Mouse (Mus musculus): ENCODE results near the gene Chn2. TPM values are rescaled to one million over a fixed set of nuclear protein-coding genes. Genes with fewer than 3 reads are reported as not detected.

Chn2 gene
- total RNA-seq, 1 experiment from 2014 or later: 11.7 TPM

- ATAC-seq (replicated peaks; ENCODE audit: low read depth, poor library complexity, severe bottlenecking): no peak
Observed at GRCm38 (mm10) chr6:54113338-54113737, 74.0 kb downstream of the Chn2 start.

GRCm38 (mm10) chr6:54114412-54114811 is 75.1 kb downstream of the Chn2 start:
- ATAC-seq (replicated peaks; ENCODE audit: low read depth, poor library complexity, severe bottlenecking): no peak

DNA sequence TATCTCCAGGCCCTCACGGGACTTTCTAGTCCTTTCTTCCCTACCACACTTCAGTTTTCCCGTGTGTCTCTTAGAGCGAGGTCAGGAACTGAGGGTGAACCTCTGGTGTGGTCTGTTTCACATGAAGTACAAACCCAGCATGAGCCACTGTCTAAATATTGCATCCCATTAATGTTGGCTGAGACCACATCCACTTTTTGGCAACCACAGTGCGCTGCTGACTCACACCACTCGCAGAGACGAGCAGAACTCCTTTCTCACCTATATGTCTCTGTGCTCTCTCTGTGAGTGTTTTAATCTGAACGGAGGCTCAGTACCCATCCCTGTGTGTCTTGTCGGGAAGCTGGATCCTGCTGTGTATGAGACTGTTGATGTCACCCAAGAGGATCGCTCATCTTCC is 76.9 kb downstream of the Chn2 start:
- ATAC-seq (replicated peaks; ENCODE audit: low read depth, poor library complexity, severe bottlenecking): peak; percentile 62

GRCm38 (mm10) chr6:54117001-54117591 is 77.7 kb downstream of the Chn2 start:
- ATAC-seq (replicated peaks; ENCODE audit: low read depth, poor library complexity, severe bottlenecking): peak; percentile 65

GRCm38 (mm10) chr6:54118395-54118794 is 79.0 kb downstream of the Chn2 start:
- no peak for ATAC-seq (replicated peaks; ENCODE audit: low read depth, poor library complexity, severe bottlenecking)

DNA sequence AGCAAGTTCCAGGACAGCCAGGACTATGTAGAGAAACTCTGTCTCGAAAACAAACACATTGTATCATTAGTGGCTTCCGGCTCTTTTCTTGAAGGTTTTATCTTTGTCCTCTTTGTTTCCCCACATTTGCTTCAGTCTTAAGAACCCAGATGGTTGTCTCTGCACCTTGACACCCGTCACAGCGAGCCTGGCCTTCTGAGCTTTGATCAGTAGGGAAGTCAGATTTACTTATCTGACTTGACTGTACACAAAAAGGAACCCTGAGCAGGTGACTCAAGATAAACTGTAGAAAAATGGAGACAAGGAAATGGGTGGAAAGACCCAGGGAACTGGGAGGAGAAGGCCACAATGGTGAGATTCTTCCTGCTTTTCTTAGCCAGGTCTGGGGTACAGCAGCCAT is 79.5 kb downstream of the Chn2 start:
- ATAC-seq (replicated peaks; ENCODE audit: low read depth, poor library complexity, severe bottlenecking): no peak

DNA sequence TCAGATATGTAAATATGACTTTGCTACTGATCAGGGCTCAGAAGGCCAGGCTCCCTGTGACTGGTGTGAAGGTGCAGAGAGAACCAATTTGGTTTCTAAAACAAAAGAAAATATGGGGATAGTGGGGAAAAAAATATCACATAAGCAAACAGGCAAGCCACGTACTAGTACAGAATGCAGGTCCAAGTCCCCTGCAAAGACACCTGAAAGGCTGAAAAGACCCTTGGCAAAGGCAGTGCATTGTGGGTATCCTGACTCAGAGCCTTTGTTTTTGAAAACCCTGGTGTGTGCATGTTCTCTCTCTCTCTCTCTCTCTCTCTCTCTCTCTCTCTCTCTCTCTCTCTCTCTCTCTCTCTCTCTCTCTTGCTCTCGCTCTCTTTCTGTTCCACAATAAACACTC is 80.1 kb downstream of the Chn2 start:
- no peak for ATAC-seq (replicated peaks; ENCODE audit: low read depth, poor library complexity, severe bottlenecking)

DNA sequence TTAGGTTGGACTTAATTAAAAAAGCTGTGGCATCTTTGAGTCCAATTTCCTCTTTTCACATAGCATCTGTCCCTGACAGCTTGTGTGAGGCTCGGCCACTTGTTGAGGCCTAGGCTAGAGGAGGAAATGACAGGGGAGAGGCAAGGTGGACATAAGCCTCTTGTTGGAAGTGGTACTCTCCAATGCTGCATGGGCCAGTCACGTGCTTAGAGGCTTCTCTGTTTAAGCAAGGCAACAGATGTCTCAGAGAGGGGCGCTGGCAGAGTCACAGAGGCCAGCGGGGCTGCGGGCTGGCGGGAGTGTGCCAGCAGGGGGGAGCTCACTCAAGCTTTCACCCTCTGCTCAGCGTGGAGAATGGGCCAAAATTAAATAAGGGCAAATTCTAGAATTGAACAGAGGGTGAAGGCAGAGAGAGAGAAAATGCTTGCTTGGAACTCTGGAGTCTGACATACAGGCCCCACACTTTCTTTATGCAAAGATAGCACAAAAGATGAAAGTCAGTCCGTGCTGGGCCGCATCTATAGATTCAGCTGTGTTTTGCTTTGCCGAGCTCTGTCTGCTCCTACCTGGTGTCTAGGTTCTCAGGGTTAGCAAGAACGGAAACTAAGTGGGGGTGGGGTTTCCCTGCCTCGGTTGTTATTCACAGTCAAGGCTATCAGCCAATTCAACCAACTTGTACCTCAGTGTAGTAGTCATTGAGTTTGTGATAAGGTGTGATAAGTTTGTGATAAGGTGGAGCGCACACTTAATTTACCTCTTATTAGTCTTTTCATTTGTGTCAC is 80.7 kb downstream of the Chn2 start:
- peak; percentile 47 for ATAC-seq (replicated peaks; ENCODE audit: low read depth, poor library complexity, severe bottlenecking)

GRCm38 (mm10) chr6:54120889-54121288 is 81.5 kb downstream of the Chn2 start:
- no peak for ATAC-seq (replicated peaks; ENCODE audit: low read depth, poor library complexity, severe bottlenecking)

- no peak for ATAC-seq (replicated peaks; ENCODE audit: low read depth, poor library complexity, severe bottlenecking)
Observed at GRCm38 (mm10) chr6:54124519-54124918, 85.2 kb downstream of the Chn2 start.

DNA sequence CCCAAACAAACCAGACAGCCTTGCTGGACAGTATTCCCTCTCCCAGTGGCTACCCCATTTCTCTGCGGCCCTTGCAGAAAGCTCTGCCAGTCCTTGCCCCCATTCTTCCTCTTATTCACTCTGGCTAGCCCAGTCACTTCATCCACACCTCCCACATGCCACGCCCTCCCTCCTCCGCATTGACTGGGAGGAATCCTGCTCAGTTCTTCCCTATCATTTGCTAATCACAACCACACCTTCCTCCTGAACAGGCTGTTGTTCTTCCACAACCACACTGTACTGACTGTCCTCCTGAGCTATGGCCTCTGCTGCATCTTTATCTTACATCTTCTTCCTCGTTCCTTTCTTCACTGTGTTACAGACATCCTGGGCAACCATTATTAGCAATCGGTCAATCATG is 86.2 kb downstream of the Chn2 start:
- ATAC-seq (replicated peaks; ENCODE audit: low read depth, poor library complexity, severe bottlenecking): peak; percentile 33

- no peak for ATAC-seq (replicated peaks; ENCODE audit: low read depth, poor library complexity, severe bottlenecking)
Observed at GRCm38 (mm10) chr6:54126225-54126992, 87.1 kb downstream of the Chn2 start.

DNA sequence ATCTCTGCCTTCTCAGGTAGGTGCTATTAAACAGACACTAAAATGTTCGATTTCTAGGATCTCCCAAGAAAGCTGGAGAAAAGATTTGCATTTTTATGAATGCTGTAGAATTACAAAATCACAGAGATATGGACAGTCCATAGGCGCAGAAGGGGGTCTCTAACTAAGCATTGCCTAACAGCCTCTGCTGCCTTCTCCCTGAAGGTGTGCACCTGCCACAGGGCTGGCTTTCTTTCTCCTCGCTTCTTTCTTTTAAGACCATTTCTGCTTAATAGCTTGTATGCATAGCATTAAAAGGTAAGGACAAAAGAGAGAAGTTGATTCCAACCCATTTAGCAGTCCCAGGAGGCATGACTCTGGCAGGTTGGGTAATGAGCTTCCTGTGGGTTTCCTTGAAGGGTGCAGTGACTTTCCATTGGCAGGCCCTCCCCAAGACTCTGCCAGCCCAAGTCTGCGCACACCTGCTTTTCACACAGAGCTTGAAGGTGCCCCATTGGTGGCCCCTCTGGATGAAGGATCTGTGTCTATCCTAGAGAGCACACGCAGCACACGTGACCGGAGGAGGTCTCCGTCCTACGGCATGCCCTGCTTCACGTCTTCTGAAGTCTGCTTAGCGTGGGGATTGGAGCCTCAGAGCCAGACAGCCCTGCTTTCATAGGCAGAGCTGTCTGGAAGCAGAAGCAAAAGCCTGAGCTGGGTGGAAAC is 87.8 kb downstream of the Chn2 start:
- ATAC-seq (replicated peaks; ENCODE audit: low read depth, poor library complexity, severe bottlenecking): peak; percentile 76

GRCm38 (mm10) chr6:54128702-54129101 is 89.3 kb downstream of the Chn2 start:
- ATAC-seq (replicated peaks; ENCODE audit: low read depth, poor library complexity, severe bottlenecking): no peak

DNA sequence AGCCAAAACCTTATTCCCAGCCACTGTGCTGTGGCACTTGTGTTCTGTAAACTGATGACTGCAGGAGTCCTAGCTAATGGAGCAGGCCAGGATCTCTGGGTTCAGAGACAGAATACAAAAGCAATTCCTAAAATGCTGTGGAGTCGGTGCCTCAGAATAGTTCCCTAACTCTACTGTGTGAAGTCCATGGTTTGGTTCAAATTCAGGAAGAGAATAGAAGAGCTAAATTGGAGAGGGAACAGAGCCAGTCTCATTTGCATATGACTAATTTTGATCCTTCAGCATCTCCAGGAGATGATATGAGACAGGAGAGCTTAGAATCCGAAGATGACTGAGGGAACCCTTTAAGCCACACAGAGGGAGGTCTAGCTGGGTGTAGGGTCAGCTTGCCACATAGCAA is 90.2 kb downstream of the Chn2 start:
- no peak for ATAC-seq (replicated peaks; ENCODE audit: low read depth, poor library complexity, severe bottlenecking)

DNA sequence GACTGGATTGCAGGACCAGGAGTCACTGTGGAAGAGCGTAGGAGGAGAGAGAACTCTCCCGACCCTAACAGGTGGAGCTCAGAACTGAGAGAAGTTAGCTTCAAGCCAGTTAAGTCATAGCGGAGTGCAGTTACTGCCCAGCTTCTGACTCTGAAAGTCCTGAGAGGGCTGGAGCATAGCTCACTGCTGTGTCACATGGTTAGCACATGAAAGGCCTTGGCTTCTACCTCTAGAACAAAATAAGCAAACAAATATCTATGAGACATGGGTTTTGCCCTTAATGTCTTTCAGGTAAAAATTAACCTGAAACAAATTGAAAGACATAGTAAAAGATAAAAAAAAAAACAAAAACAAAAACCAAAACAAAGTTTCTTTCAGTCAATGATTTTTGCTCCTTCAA is 91.5 kb downstream of the Chn2 start:
- ATAC-seq (replicated peaks; ENCODE audit: low read depth, poor library complexity, severe bottlenecking): no peak

DNA sequence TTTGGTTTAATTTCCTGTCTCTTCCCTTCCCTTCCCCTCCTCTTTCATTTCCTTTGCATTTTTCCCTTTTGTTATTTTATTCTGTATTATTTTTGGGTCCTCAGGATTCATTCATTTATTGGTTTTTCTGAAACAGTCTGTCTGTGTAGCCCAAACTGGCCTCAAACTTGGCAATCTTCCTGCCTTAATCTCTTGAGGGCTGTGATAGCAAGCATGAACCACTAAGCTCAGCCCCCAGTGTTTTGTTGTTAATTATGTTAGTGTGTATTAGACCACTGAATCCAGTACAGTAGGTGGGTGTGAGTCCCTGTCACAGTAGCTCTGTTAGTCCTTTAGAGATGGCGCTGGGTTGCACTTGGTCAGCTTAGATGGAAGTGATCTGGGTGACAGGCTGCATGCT is 93.2 kb downstream of the Chn2 start:
- ATAC-seq (replicated peaks; ENCODE audit: low read depth, poor library complexity, severe bottlenecking): no peak

DNA sequence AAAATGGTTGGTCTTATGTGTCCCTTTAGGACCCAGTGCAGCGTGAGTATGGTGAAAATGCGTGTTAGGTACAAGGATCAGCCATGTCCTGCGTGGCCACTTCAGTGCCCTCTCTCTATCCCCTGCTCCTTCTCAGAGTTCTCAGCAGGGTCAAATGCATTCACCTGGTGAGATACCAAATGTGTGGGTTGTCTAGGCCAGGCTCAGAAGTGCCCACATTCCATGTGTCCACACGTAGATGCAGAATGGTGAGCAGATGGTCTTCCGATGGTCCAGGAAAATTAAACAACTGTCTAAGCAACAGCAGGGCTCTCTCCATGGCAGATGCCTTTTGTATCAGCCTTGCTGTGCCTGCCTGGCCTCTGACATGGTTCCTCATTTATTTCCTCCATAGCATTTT is 93.9 kb downstream of the Chn2 start:
- no peak for ATAC-seq (replicated peaks; ENCODE audit: low read depth, poor library complexity, severe bottlenecking)

DNA sequence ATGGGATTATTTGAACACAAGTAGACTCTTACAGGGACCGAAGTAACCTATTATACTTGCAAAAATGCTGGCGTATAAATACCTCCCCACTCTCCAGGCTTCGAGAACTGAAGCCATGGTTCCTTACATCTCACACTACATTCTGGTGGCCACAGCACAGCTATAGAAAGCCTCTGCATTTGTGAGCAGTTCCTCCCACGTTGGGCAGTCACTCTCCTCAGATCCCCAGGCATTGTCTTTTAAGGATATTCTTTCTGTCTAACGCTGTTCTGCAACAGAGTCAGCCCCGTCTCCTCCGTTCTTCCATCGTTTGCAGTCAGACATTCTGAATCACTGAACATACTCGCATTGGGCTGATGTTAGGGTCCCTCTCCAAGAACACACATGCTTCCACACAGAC is 98.8 kb downstream of the Chn2 start:
- ATAC-seq (replicated peaks; ENCODE audit: low read depth, poor library complexity, severe bottlenecking): no peak

DNA sequence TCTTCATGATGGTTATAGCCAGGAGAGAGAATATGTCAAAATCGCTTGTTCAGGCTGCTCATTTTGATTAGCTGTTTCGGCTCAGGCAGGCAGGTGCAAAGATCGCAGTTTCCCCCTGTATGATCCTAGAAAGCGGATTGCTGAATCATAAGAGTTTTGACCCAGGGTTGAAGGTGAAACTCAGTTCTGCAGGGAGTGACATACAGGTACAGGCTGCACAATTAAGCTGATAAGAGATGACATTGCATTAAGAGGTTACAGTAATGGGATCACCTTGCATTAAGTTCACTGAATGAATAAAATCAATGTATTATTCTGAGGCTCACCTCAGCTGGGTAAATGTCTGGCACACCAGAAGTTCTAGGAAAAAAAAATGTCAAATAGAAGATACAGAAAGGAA is 101.1 kb downstream of the Chn2 start:
- no peak for ATAC-seq (replicated peaks; ENCODE audit: low read depth, poor library complexity, severe bottlenecking)

DNA sequence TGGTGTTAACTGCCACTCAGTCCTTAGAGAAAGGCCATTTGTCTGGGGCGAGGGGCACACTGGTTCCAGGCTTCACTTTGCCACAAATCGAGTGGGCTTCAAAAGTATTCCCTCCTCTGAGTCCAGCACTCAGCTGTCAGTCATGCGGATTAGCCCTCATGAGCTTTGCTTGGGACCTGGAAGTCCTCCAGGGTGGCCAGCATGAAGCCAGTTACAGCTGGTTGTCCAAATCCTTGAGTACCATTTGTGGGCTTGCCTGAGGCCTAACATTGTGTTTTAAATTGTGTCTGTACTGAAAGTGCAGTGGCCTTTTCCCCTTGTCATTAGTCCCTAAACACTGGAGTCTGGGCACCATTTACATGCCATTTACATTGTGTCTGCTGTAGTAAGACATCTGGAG is 101.8 kb downstream of the Chn2 start:
- no peak for ATAC-seq (replicated peaks; ENCODE audit: low read depth, poor library complexity, severe bottlenecking)
